Mouse (Mus musculus): ENCODE data around the gene Cbs.

GRCm38 (mm10) chr17:31623101-31623500 is 13.9 kb downstream of the Cbs start:
- TF ChIP-seq CTCF (IDR thresholded peaks at IDR 0.05) = no peak
- no peak for TF ChIP-seq EP300 (IDR thresholded peaks at IDR 0.05)
